ENCODE assay signal across 1 mouse cellular context in genomic region chr6:87846813-87847212, GRCm38 (mm10).
A peak's percentile ranks its signal among the peaks of the same experiment; 100 is the strongest.
TF ChIP-seq lines count a peak whose summit lies in the region.

No protein-coding gene starts in this region.

TF ChIP-seq in MEL, 35 proteins besides CTCF, POLR2A, EP300 and RAD21:
- TF ChIP-seq MXI1 (IDR thresholded peaks at IDR 0.05; ENCODE audit: low read depth, low read length) (no peak), ELF1 (IDR thresholded peaks at IDR 0.05; ENCODE audit: low read depth, low read length) (no peak), ETS1 (IDR thresholded peaks at IDR 0.05; ENCODE audit: low read depth, low read length) (no peak), POLR2AphosphoS2 (IDR thresholded peaks at IDR 0.05; ENCODE audit: low read length) (peak; percentile 22; the same call in 1 of the 2 replicates), MYB (IDR thresholded peaks at IDR 0.05; ENCODE audit: low read depth, low read length) (no peak), JUND (IDR thresholded peaks at IDR 0.05; ENCODE audit: low read depth, low read length) (no peak)
